Mouse (Mus musculus) liver, embryonic 12.5 days (tissue): ENCODE data around the gene Rad51b. TPM values are rescaled to one million over a fixed set of nuclear protein-coding genes. Genes with fewer than 3 reads are reported as not detected.

Experiments used
- ATAC-seq: fragments of 200-750 bp; cut with Nextera tagmentation; 2 replicates; pipeline ENCODE4 v1.8.0; 2017; ENCODE audit warnings: moderate number of reproducible peaks, mild to moderate bottlenecking, moderate library complexity
- H3K27ac ChIP-seq: fragments of 300-500 bp; sonication (generic); 2 replicates; pipeline ENCODE4 v1.5.1; 2016; ENCODE audit warnings: mild to moderate bottlenecking
- H3K27me3 ChIP-seq: fragments of 300-500 bp; sonication (generic); replicated peaks from 2 replicates; pipeline ENCODE4 v1.6.1; 2016; ENCODE audit warnings: mild to moderate bottlenecking, moderate library complexity
- H3K36me3 ChIP-seq: fragments of 300-500 bp; sonication (generic); 2 replicates; pipeline ENCODE4 v1.6.1; 2016; ENCODE audit warnings: mild to moderate bottlenecking, moderate library complexity
- H3K4me1 ChIP-seq: fragments of 300-500 bp; sonication (generic); 2 replicates; pipeline ENCODE4 v1.6.1; 2016
- H3K4me2 ChIP-seq: fragments of 300-500 bp; sonication (generic); 2 replicates; pipeline ENCODE4 v1.6.1; 2016; ENCODE audit warnings: mild to moderate bottlenecking, moderate library complexity
- H3K4me3 ChIP-seq: fragments of 300-500 bp; sonication (generic); 2 replicates; pipeline ENCODE4 v1.5.1; 2016; ENCODE audit warnings: mild to moderate bottlenecking, moderate library complexity
- H3K9ac ChIP-seq: fragments of 300-500 bp; sonication (generic); 2 replicates; pipeline ENCODE4 v1.6.1; 2016; ENCODE audit warnings: mild to moderate bottlenecking, moderate library complexity
- H3K9me3 ChIP-seq: fragments of 300-500 bp; sonication (generic); replicated peaks from 2 replicates; pipeline ENCODE4 v1.6.1; 2016; ENCODE audit warnings: mild to moderate bottlenecking, moderate library complexity
- WGBS: fragments of 180-500 bp; shearing (Covaris S2); methylation state at CpG from one replicate; pipeline ENCODE4 v1.1.7; 2016; ENCODE audit not compliant: insufficient replicate concordance; 5-methylcytosine and 5-hydroxymethylcytosine counted together
- polyA plus RNA-seq: library from polyadenylated mRNA; unstranded; fragments of >200 nt; fragmentation: Nextera tagmentation; extraction: Ambion mirVana; gene quantifications from 2 replicates; pipeline ENCODE4 v1.2.1, GENCODE M21; 2016

Gene Rad51b
- polyA plus RNA-seq, 1 experiment from 2014 or later = 7.5 TPM

DNA sequence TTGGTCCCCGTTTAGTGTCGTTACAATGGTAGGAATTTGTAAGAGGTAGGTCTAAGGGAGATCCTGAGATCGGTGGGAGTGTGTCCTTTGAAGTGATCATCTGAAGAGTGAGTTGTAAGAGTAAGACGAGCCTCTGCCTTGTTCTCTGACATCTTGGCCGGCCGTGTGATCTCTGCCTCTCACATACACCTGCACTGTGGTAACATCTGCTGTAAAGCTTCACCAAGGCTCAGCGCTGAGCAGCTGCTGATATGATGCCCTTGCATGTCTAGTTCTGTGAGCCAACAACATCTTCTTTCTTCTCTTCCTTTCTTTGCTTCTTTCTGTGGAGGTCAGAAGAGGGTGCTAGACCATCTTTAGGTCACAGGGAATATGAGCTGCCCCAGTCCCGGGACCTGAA lies 41.7 kb downstream of the Rad51b start:
- WGBS = 77% methylated on average over 8 of the region's 8 CpGs
- H3K27me3 ChIP-seq = no peaks in the 10 kb centered on the region
- H3K27ac ChIP-seq = no peak overlapping the region
- H3K9me3 ChIP-seq = 0 out of 2 replicates have a peak, but pooled peaks cover 7% of the 10 kb centered on the region
- H3K4me3 ChIP-seq = no peak overlapping the region
- peaks cover 16% of the 10 kb centered on the region for H3K36me3 ChIP-seq
- ATAC-seq = no peak
- H3K4me1 ChIP-seq = no peaks in the 10 kb centered on the region
- H3K4me2 ChIP-seq = no peak overlapping the region
- no peak overlapping the region for H3K9ac ChIP-seq

DNA sequence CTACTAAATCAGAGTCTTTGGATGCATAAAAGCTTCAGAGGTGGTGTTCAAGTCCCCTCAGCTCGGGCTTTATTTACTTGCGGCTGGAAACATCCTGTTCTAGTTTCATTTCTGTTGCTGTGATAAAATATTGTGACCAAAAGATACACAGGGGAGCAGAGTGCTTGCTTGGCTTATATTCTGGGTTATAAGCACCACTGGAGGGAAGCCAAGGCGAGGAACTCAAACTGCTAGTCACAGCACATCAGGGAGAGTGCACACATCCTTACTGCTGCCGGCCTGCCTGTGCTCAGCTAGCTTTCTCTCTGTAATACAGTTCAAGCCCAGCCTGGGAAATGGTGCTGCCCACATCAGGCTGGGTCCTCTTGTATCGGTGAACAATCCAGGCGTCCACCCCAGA lies 43.4 kb downstream of the Rad51b start:
- Histone ChIP-seq H3K27me3 (no peaks in the 10 kb centered on the region), H3K9me3 (no peaks in the 10 kb centered on the region), H3K9ac (no peak overlapping the region), H3K4me2 (no peak overlapping the region), H3K4me3 (no peak overlapping the region), H3K36me3 (no peaks in the 10 kb centered on the region), H3K27ac (no peak overlapping the region), H3K4me1 (no peaks in the 10 kb centered on the region)
- ATAC-seq = no peak
- 77% methylated on average over 6 of the region's 6 CpGs for WGBS

DNA sequence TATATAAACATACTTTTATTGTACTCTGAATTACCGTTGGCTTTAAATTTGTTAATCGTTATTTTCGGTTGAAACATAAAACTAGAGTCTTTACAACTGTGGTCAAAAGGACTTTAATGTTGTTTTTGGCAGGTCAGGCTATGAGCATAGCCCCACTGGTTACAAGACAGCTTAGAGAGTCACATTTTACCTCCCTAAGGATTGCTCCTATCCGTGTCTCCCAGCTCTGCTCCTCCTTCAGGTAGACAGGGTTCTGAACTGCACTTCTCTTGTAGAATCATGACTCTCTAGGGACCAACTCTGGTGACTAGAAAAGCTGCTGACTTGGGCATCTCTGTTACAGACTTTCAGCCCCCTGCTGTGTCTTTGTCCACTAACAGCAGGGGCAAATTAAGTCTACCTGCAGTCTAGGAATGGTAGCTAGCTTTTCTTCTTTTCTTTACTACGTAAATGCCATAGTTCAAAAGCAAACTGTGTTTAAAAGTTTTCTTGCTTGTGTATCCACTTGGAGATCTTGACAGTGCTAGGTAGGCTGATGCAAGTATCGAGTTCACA lies 44.3 kb downstream of the Rad51b start:
- WGBS = 80% methylated on average over 6 of the region's 6 CpGs
- Histone ChIP-seq H3K27me3 (no peaks in the 10 kb centered on the region), H3K27ac (no peak overlapping the region), H3K9me3 (no peaks in the 10 kb centered on the region), H3K4me2 (no peak overlapping the region), H3K36me3 (no peaks in the 10 kb centered on the region), H3K4me1 (no peaks in the 10 kb centered on the region), H3K9ac (no peak overlapping the region), H3K4me3 (no peak overlapping the region)
- ATAC-seq = no peak

DNA sequence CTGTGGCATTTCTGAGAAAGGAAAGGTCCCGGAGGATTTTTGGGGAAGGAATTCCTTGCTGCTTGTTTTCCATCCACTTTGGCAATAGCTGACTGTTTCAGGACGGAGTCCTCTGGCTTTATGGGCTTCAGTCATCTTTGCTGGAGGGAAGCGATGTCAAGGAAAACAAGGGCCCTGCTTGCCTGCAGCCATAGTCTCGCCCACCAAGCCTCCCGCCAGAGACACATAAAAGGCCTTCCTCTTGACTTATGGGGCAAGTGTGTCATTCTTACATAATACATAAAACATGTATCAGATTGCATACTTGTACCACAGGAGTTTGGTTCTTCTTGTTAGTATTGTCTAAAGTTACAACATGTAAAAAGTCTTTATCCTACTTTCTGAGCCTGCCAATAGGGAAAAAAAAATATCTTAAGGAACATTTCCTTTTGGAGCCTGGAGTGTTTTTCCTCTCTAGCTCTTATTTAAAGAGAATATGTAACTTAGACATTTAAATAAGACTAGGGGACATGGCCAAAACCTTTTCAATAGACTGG lies 49.2 kb downstream of the Rad51b start:
- no peak overlapping the region for H3K27ac ChIP-seq
- ATAC-seq = no peak

DNA sequence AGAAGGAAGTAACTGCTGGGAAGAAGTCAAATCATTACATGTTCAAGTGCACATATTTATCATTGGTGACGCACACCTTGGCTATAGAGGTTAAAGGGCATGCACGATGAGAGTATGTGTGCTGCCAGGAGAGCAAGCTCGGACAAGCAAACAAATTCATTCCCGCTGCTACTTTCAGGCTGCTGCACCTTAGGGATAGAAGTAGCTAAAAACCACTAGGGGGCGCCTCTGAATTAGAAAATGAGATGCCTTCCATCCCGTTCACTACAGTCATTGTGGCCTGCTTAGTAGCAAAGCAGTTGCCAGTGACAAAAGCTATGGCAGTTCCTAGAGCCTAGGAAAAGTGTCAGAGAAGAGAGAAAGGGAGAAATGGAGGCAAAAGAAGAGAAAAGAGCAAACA lies 50.6 kb downstream of the Rad51b start:
- Histone ChIP-seq H3K4me1 (peaks cover 18% of the 10 kb centered on the region), H3K4me2 (no peak overlapping the region), H3K9me3 (no peaks in the 10 kb centered on the region), H3K4me3 (no peak overlapping the region), H3K36me3 (no peaks in the 10 kb centered on the region), H3K9ac (no peak overlapping the region), H3K27ac (no peak overlapping the region), H3K27me3 (no peaks in the 10 kb centered on the region)
- 16% methylated on average over 6 of the region's 6 CpGs for WGBS
- ATAC-seq = no peak

More for the DNA sequence above, 49.2 kb downstream of the Rad51b start:
- no peak overlapping the region for H3K9ac ChIP-seq
- H3K36me3 ChIP-seq = no peaks in the 10 kb centered on the region
- H3K9me3 ChIP-seq = no peaks in the 10 kb centered on the region
- 73% methylated on average over 5 of the region's 5 CpGs for WGBS
- H3K27me3 ChIP-seq = no peaks in the 10 kb centered on the region
- H3K4me3 ChIP-seq = no peak overlapping the region
- H3K4me2 ChIP-seq = no peak overlapping the region
- peaks cover 5% of the 10 kb centered on the region; the same call in 1 of the 2 replicates for H3K4me1 ChIP-seq

DNA sequence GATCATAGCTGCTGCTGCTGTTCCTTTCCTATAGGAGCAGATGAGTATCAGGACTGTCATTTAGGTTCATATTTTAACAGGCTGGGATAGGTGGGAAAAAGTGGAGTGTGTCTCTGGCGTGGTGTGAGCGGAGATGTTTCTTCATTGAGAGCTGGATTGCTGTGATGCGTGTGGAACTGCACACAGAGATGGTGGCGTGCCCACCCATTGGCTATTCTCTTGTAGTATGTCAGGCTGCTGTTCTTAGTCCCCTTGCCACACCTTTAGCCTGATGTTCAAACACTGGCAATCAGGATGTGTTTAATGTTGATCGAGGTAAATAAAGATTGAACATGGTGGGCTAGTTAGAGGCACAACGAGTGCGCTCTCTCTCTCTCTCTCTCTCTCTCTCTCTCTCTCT lies 54.4 kb downstream of the Rad51b start:
- ATAC-seq = no peak
- H3K4me1 ChIP-seq = peaks cover 28% of the 10 kb centered on the region
- WGBS = 81% methylated on average over 7 of the region's 7 CpGs

DNA sequence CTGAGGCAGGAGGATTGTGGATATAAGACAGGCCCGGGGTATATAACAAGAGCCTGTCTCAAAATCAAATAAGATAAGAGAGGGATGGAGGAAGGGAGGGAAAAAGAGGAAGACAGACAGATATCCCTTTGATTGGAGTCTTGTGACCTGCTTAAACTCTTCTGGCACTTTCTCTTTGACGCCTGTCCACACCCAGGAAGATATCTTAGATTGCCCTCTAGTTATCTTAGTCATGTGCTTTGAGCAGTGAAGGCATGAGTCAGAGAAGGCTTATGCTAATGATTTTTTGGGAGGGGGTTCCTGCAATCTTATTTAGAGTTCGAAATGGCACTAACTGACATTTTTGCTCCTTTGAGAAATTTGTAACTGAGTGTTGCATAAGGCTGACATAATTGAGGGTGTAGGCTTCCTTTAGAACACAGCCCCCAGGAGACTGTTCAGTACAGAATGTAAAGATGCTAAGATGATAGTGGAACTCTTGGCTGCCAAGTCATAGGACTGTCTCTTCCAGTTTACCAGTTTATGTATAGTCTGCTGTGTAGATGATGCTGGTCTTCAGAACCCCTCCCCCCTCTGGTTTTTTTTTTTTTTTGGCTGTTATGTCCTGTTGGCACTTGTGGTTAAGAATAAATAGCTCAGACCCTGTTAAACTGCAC lies 55.1 kb downstream of the Rad51b start:
- no peak for ATAC-seq
- peaks cover 28% of the 10 kb centered on the region for H3K4me1 ChIP-seq
- WGBS = 21% methylated on average over 3 of the region's 3 CpGs
- no peaks in the 10 kb centered on the region for H3K9me3 ChIP-seq
- H3K36me3 ChIP-seq = no peaks in the 10 kb centered on the region
- H3K27me3 ChIP-seq = no peaks in the 10 kb centered on the region
- no peak overlapping the region for H3K4me3 ChIP-seq
- H3K27ac ChIP-seq = no peak overlapping the region
- no peak overlapping the region for H3K4me2 ChIP-seq
- no peak overlapping the region for H3K9ac ChIP-seq

More for the DNA sequence above, 54.4 kb downstream of the Rad51b start:
- H3K27me3 ChIP-seq = no peaks in the 10 kb centered on the region
- H3K4me2 ChIP-seq = no peak overlapping the region
- no peak overlapping the region for H3K9ac ChIP-seq
- H3K36me3 ChIP-seq = no peaks in the 10 kb centered on the region
- H3K9me3 ChIP-seq = no peaks in the 10 kb centered on the region
- no peak overlapping the region for H3K27ac ChIP-seq
- no peak overlapping the region for H3K4me3 ChIP-seq

DNA sequence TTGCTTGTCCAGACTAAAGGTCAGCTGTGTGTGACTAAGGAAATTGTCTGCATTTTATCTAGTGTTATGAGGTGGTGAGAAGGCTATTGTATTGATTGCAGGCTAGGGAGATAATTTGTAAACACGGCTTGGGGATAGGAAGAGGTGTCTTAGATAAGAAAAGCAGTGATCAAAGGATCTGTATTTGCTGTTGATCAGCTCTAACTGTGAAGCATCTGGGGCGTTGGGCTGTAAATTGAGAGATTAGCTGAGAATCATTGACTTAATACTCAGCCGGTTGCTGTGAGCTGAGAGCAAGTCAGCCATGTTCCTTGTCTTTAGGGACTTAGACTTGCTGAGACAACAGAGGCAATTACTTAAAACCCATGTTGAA lies 55.6 kb downstream of the Rad51b start:
- no peak overlapping the region for H3K27ac ChIP-seq
- no peaks in the 10 kb centered on the region for H3K27me3 ChIP-seq

DNA sequence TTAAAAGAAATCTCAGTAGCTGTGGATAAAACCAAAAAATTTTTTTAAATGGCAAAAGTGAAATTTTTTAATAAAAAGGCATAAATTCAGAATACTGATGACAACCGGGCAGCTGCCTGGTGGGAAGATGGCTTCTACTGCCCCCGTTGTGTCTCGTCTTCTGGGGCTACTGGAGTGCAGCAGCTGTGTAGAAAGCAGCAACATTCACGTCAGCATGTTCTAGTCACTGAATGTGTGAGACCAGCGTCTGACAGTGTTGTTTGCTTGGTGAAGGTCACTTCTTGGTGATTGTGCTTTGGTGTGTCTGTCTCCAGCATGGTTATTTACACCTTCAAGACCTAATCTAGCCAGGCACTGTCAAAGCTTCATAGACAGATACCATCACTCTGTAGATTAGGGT lies 56.3 kb downstream of the Rad51b start:
- Histone ChIP-seq H3K9me3 (no peaks in the 10 kb centered on the region), H3K4me3 (no peak overlapping the region), H3K9ac (no peak overlapping the region), H3K4me2 (no peak overlapping the region), H3K36me3 (no peaks in the 10 kb centered on the region), H3K4me1 (peaks cover 25% of the 10 kb centered on the region), H3K27me3 (no peaks in the 10 kb centered on the region), H3K27ac (no peak overlapping the region)
- no peak for ATAC-seq
- 66% methylated on average over 5 of the region's 5 CpGs for WGBS

More for the DNA sequence above, 55.6 kb downstream of the Rad51b start:
- Histone ChIP-seq H3K4me3 (no peak overlapping the region), H3K4me1 (peaks cover 25% of the 10 kb centered on the region), H3K9me3 (no peaks in the 10 kb centered on the region), H3K4me2 (no peak overlapping the region), H3K9ac (no peak overlapping the region), H3K36me3 (no peaks in the 10 kb centered on the region)
- WGBS = 9% methylated on average over 3 of the region's 3 CpGs
- no peak for ATAC-seq

DNA sequence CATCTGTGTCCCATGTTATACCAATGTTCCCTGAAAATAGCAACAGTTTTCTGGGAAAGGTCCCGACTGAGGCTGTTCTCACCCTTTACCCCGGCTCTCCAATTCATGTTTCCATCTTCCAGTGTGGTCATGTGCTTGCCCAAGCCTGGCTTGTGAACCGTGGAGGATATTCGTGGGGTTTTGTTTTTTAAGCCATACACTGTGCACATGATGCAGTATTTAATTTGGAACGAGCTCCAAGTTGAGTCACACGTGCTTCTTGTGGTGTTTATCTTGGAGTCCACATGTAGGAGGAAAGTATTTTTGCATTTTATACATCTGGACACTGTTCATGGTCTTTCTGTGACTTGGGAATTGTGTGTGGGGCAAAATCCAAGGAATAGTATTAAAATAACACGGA lies 57.5 kb downstream of the Rad51b start:
- Histone ChIP-seq H3K9ac (no peak overlapping the region), H3K4me2 (no peak overlapping the region), H3K27ac (no peak overlapping the region), H3K36me3 (no peaks in the 10 kb centered on the region), H3K4me3 (no peak overlapping the region), H3K27me3 (no peaks in the 10 kb centered on the region), H3K4me1 (peaks cover 31% of the 10 kb centered on the region), H3K9me3 (no peaks in the 10 kb centered on the region)
- WGBS = 65% methylated on average over 7 of the region's 7 CpGs
- ATAC-seq = no peak

DNA sequence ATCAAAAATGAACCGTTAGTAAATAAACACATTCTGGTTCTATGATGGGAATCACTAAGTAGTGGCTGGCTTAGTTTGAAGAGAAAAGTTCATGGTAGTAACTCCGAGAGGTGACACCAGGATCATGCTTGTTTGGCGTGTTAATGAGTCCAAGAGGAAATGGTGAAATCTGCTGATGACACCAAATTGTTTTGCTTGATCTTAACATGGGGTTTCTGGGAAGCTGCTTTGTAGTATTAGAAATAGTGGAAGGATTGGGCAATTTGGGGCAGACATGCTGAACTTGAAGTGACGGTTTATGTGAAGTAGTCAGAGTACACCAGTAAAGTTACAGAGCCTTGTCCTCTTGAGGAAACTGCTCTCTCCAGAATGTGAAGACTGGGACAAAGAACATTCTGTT lies 59.1 kb downstream of the Rad51b start:
- H3K27me3 ChIP-seq = no peaks in the 10 kb centered on the region

DNA sequence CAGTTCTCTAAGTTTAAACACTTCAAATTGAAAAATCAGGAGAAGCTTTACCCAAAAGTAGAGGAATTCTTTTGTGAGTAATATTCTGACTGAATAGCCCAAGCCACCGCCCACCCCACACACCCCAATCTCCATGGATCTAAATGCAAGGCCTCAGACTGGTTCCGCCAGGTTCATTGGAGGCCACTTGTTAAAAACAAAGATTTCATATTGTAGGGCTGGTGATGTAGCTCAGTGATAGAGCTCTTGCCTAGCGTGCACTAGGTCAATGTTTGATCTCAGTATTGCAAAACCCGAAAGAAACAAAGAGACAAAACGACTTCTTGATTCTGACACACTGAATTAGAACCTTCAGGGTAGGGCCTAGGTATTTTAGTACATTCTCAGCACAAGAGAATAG lies 60.5 kb downstream of the Rad51b start:
- Histone ChIP-seq H3K9ac (no peak overlapping the region), H3K4me2 (no peak overlapping the region), H3K4me3 (no peak overlapping the region), H3K36me3 (no peaks in the 10 kb centered on the region), H3K4me1 (peaks cover 16% of the 10 kb centered on the region), H3K9me3 (no peaks in the 10 kb centered on the region), H3K27ac (no peak overlapping the region), H3K27me3 (no peaks in the 10 kb centered on the region)
- no peak for ATAC-seq
- WGBS = 79% methylated on average over 5 of the region's 5 CpGs

More for the DNA sequence above, 59.1 kb downstream of the Rad51b start:
- WGBS = 71% methylated on average over 4 of the region's 4 CpGs
- no peaks in the 10 kb centered on the region for H3K36me3 ChIP-seq
- no peak overlapping the region for H3K27ac ChIP-seq
- no peak overlapping the region for H3K9ac ChIP-seq
- H3K4me2 ChIP-seq = no peak overlapping the region
- H3K4me3 ChIP-seq = no peak overlapping the region
- ATAC-seq = no peak
- no peaks in the 10 kb centered on the region for H3K9me3 ChIP-seq
- peaks cover 31% of the 10 kb centered on the region for H3K4me1 ChIP-seq
